Mouse (Mus musculus) lung, adult 2 months (tissue): ENCODE measurements around the gene Cym.

Experiments
- CTCF ChIP-seq: fragments of 200-500 bp; IDR thresholded peaks from 2 replicates; pipeline ENCODE4 v1.5.1; 2011; ENCODE audit warnings: mild to moderate bottlenecking, low read length, control low read depth; ENCODE audit not compliant: insufficient read depth
- POLR2A ChIP-seq: fragments of 200-500 bp; IDR thresholded peaks from 2 replicates; pipeline ENCODE4 v1.6.1; 2011; ENCODE audit warnings: low read depth, mild to moderate bottlenecking, control low read depth, low read length, borderline replicate concordance; ENCODE audit errors: extremely low read depth

DNA sequence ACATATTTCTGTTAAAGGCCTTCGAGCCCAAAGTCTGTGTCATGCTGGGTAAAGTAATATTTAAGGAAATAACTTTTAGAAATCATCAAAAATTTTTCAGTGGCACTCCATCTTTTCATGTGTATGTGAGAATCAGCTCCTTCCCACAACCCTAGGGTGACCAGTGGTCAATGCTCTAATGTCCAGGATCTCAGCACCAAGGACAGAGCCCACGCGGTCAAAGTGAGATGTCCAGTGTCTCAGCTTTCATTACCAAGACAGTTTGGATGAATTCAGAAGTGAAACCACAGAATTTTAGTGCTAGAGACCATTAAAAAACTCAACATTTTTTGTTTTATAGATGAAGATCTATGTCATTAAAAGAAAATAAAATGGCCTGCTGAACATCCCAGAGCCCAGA is 49.6 kb downstream of the Cym start:
- TF ChIP-seq POLR2A (no peak), CTCF (no peak)
